Mouse (Mus musculus) forebrain, postnatal 0 days (tissue): ENCODE measurements around the gene Galnt7. TPM values are rescaled to one million over a fixed set of nuclear protein-coding genes. Genes with fewer than 3 reads are reported as not detected.

Source experiments
- ATAC-seq: fragments of 200-750 bp; cut with Nextera tagmentation; 2 replicates; pipeline ENCODE4 v1.8.0; 2017; ENCODE audit warnings: mild to moderate bottlenecking, moderate library complexity
- DNase-seq: peaks from one replicate; pipeline ENCODE4 v3.0.0-alpha.2; 2015
- H3K27ac ChIP-seq: fragments of 300-500 bp; sonication (generic); 2 replicates; pipeline ENCODE4 v1.5.1; 2014; ENCODE audit warnings: low read depth, mild to moderate bottlenecking, antibody characterized with exemption, low read length, moderate library complexity, mixed read lengths
- H3K27me3 ChIP-seq: fragments of 300-500 bp; sonication (generic); 2 replicates; pipeline ENCODE4 v1.6.1; 2014; ENCODE audit warnings: mild to moderate bottlenecking, low read length, mixed read lengths; ENCODE audit not compliant: insufficient read depth
- H3K36me3 ChIP-seq: fragments of 300-500 bp; sonication (generic); 2 replicates; pipeline ENCODE4 v1.6.1; 2014; ENCODE audit warnings: mild to moderate bottlenecking, moderate library complexity; ENCODE audit not compliant: insufficient read depth
- H3K4me1 ChIP-seq: fragments of 300-500 bp; sonication (generic); 2 replicates; pipeline ENCODE4 v1.6.1; 2014; ENCODE audit warnings: antibody characterized with exemption; ENCODE audit not compliant: insufficient read depth
- H3K4me2 ChIP-seq: fragments of 300-500 bp; sonication (generic); 2 replicates; pipeline ENCODE4 v1.6.1; 2014; ENCODE audit warnings: low read depth, mild to moderate bottlenecking, moderate library complexity
- H3K4me3 ChIP-seq: fragments of 300-500 bp; sonication (generic); 2 replicates; pipeline ENCODE4 v1.5.1; 2014; ENCODE audit warnings: low read depth, low read length, mixed read lengths
- H3K9ac ChIP-seq: fragments of 300-500 bp; sonication (generic); 2 replicates; pipeline ENCODE4 v1.6.1; 2014; ENCODE audit warnings: mild to moderate bottlenecking
- H3K9me3 ChIP-seq: fragments of 300-500 bp; sonication (generic); 2 replicates; pipeline ENCODE4 v1.6.1; 2016; ENCODE audit warnings: low read length
- CTCF ChIP-seq: sonication (generic); IDR thresholded peaks from 2 replicates; pipeline ENCODE4 v1.5.1; 2016; ENCODE audit warnings: antibody characterized with exemption, control low read depth, low read depth
- WGBS: fragments of 180-500 bp; shearing (Covaris S2); extraction: QIAGEN DNeasy Blood & Tissue Kit; methylation state at CpG from one replicate; pipeline ENCODE4 v1.1.7; 2014; 5-methylcytosine and 5-hydroxymethylcytosine counted together
- polyA plus RNA-seq: library from polyadenylated mRNA; unstranded; fragments of >200 nt; fragmentation: Nextera tagmentation; extraction: Ambion mirVana; gene quantifications from 2 replicates; pipeline ENCODE4 v1.2.1, GENCODE M21; 2015
- total RNA-seq: library from RNA; depleted of rRNA; stranded (reverse); fragments of >200 nt; gene quantifications from 2 replicates; pipeline ENCODE4 v1.2.3, GENCODE M21; 2014

Gene Galnt7
- total and polyA plus RNA-seq, 2 experiments from 2014 or later: 5.3 to 8.0 TPM

DNA sequence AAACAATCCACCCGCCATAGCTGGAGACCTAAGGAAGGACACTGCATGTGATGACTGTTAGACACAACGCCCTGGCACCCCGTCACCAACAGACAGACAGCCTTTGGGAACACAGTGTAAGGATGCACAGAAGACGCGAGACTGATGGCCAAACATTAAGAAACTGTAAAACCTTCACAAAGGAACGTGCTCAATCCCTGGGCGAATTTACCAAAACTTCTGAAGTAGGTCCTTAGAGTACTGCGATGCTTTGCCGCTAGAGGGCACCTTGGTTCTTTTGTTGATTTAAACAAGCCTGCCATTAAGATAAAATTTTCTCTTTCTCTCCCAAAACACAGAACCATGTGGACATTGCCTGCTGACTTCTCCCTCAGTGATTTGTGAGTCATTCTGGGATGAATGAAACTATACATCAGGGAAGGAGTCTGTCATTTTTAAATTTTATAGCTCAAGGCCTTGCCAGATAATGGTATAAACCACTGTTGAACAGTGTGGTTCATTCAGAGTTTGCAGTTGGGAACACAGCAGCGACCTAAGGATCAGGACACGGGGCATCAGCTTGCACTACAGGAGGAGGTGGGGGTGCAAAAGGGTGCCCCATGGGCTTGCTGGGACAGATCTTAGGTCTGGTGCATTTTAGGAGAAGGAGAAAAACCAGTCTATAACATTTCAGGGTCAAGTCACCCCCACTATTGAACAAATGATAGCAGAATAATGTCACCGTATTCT lies 112.6 kb downstream of the Galnt7 start:
- TF ChIP-seq CTCF: peak; percentile 88
- Histone ChIP-seq H3K4me2 (no peak overlapping the region), H3K27me3 (no peaks in the 10 kb centered on the region), H3K4me1 (no peaks in the 10 kb centered on the region), H3K27ac (no peak overlapping the region), H3K4me3 (no peak overlapping the region), H3K36me3 (0 out of 2 replicates have a peak, but pooled peaks cover 9% of the 10 kb centered on the region), H3K9me3 (no peaks in the 10 kb centered on the region), H3K9ac (no peak overlapping the region)
- DNase-seq (peak; percentile 89), ATAC-seq (peak; percentile 82)
- 44% methylated on average over 12 of the region's 12 CpGs for WGBS

DNA sequence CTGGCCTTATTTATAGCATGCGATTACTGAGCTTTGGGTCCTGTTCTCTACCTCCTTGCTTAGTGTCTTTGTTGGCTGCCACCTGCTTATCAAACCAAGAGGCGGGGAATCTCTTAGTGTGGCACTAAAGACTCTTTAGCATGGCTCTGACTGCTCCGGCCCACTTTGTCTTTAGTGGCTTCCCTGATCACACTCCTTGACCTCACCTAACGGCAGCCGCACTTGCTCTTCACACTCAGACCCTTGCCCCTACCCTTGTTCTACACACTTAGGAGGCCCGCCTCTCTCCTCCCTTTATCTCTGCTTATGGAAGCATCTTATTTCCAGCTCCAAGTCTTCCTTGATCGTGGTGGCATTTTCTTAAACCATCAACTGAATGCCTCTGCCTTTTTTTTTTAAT lies 114.2 kb downstream of the Galnt7 start:
- H3K9me3 ChIP-seq: no peaks in the 10 kb centered on the region
- 88% methylated on average over 7 of the region's 7 CpGs for WGBS
- H3K9ac ChIP-seq: no peak overlapping the region
- no peak overlapping the region for H3K4me3 ChIP-seq
- DNase-seq (no peak), ATAC-seq (no peak)
- H3K27me3 ChIP-seq: no peaks in the 10 kb centered on the region
- H3K27ac ChIP-seq: no peak overlapping the region
- peaks cover 17% of the 10 kb centered on the region; the same call in 1 of the 2 replicates for H3K36me3 ChIP-seq
- H3K4me2 ChIP-seq: no peak overlapping the region
- H3K4me1 ChIP-seq: no peaks in the 10 kb centered on the region
- no peak for TF ChIP-seq CTCF

DNA sequence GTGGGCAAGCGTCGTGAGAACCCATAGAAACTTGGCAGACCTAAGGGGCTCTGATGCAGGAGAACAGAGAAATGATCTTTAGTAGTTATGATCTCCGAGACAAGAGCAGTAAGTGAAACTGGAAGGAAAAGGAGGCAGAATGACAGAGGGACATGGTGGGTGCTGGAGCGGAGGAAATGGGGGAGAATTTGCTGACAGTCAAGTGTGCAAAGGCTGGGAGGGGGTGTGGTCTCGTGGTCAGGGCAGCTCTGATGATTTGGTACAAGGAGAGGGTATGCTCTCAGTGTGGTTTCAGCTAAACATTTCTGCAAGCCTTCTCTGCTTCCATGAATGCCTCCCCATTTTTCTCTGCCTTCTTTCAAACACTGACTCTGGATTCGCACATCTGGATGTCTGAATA lies 116.7 kb downstream of the Galnt7 start:
- ATAC-seq (no peak), DNase-seq (no peak)
- Histone ChIP-seq H3K4me1 (no peaks in the 10 kb centered on the region), H3K27ac (no peak overlapping the region), H3K4me3 (no peak overlapping the region), H3K36me3 (peaks cover 17% of the 10 kb centered on the region; the same call in 1 of the 2 replicates), H3K27me3 (no peaks in the 10 kb centered on the region), H3K9ac (no peak overlapping the region), H3K9me3 (no peaks in the 10 kb centered on the region), H3K4me2 (no peak overlapping the region)
- no peak for TF ChIP-seq CTCF
- 92% methylated on average over 6 of the region's 6 CpGs for WGBS

DNA sequence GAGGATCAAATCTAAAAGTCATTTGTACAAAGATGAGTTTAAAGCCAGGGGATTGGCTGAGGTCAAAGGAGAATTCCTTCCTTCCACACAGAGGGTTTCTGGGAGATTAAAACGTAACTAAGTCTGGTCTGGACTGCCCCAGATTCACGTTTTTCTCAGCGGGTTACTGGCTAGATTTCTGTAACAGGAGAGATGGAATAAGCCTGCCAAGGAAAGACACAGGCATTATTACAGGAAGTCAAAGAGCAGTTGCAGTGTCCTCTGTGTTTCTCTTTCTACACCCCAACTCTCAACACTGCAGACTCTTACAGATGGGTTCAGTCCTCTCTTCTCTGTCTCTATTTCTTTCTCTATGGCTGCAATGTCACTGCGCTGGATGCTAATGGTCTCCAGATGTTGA lies 118.3 kb downstream of the Galnt7 start:
- ATAC-seq: no peak
- peaks cover 17% of the 10 kb centered on the region; the same call in 1 of the 2 replicates for H3K36me3 ChIP-seq
- WGBS: 83% methylated on average over 4 of the region's 4 CpGs
- no peak overlapping the region for H3K4me3 ChIP-seq
- no peaks in the 10 kb centered on the region for H3K27me3 ChIP-seq
- H3K9me3 ChIP-seq: no peaks in the 10 kb centered on the region
- no peak for DNase-seq
- H3K4me2 ChIP-seq: no peak overlapping the region
- no peak overlapping the region for H3K9ac ChIP-seq
- H3K27ac ChIP-seq: no peak overlapping the region
- H3K4me1 ChIP-seq: no peaks in the 10 kb centered on the region
- TF ChIP-seq CTCF: no peak

DNA sequence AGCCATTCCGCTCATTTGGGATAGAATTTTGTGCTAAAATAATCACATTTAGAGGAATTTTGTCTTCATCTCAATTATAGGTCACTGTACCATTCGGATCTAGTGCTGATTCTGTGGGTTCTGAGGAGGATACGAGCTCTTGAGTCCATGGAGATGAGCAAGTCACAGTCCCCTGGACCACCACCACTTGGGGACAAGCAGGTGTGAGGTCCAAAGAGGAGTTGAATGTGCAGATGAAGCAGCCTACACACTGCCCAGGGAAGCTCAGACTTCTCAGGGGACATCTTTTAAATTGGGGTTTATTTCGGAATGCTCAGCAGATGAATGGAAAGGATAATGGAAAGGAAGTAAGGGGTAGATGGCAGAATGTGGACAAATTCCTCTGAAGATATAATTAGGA lies 119.7 kb downstream of the Galnt7 start:
- no peak overlapping the region for H3K4me3 ChIP-seq
- WGBS: 95% methylated on average over 4 of the region's 4 CpGs
- H3K36me3 ChIP-seq: peaks cover 17% of the 10 kb centered on the region; the same call in 1 of the 2 replicates
- DNase-seq (no peak), ATAC-seq (no peak)
- H3K9me3 ChIP-seq: no peaks in the 10 kb centered on the region
- no peak overlapping the region for H3K4me2 ChIP-seq
- no peaks in the 10 kb centered on the region for H3K27me3 ChIP-seq
- no peak for TF ChIP-seq CTCF
- H3K4me1 ChIP-seq: no peaks in the 10 kb centered on the region
- no peak overlapping the region for H3K9ac ChIP-seq
- no peak overlapping the region for H3K27ac ChIP-seq

DNA sequence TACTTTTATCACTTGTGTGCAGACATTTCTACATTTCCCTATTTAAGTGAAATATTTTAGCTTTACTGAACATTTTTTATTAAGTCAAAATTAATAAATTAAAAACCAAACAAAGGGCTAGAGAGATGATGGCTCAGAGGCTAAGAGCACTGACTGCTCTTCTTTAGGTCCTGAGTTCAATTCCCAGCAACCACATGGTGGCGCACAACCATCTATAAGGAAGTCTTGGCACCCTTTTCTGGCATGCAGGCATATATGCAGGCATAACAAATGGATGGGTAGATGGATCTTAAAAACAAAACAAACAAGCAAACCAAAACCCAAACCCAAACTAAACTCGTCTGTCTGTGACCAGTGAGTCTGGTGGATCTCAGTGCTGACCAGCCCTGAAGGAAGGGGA lies 120.6 kb downstream of the Galnt7 start:
- Histone ChIP-seq H3K27ac (no peak overlapping the region), H3K27me3 (no peaks in the 10 kb centered on the region), H3K4me3 (no peak overlapping the region), H3K4me2 (no peak overlapping the region), H3K9me3 (no peaks in the 10 kb centered on the region), H3K9ac (no peak overlapping the region), H3K36me3 (peaks cover 17% of the 10 kb centered on the region; the same call in 1 of the 2 replicates), H3K4me1 (no peaks in the 10 kb centered on the region)
- 55% methylated on average over 2 of the region's 2 CpGs for WGBS
- ATAC-seq: no peak
- peak; percentile 65 for TF ChIP-seq CTCF
- DNase-seq: peak; percentile 58

DNA sequence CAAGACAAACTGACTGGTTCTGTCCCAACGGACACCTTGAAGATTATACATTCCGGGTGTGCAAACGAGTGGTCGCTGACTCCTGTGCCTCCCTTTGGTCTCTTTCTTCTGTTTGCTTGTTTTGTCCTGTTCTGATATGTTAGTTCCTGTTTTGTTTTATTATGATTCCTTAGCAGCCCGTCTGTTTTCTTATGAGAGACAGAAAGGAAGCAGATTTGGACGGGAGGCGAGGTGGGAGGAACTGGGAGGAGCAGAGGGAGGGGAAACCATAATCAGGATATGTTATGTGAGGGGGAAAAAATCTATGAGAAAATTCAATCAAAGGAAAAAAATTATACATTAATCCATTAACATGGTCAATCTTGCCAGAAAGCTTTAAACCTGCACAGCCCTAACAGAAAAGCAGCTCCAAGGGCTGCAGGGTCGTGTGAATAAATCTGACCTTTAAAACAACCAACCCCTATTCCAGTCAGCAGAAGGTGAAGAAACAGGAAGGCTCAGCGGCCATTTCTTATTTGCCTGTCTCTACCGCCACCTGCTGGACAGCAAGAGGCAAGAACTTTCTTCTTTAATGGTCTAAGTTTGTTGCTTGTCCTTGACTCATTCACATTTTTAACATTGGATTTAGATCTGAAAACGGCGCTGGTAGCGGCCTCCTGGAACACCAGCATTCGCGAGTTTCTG lies 122.0 kb downstream of the Galnt7 start:
- TF ChIP-seq CTCF: peak; percentile 90
- ATAC-seq: peak; percentile 76
- Histone ChIP-seq H3K27ac (no peak overlapping the region), H3K4me2 (peak overlapping the region; percentile 26), H3K36me3 (peaks cover 12% of the 10 kb centered on the region; the same call in 1 of the 2 replicates), H3K27me3 (no peaks in the 10 kb centered on the region), H3K4me1 (no peaks in the 10 kb centered on the region), H3K9ac (no peak overlapping the region), H3K9me3 (no peaks in the 10 kb centered on the region), H3K4me3 (no peak overlapping the region)
- 27% methylated on average over 15 of the region's 15 CpGs for WGBS
- DNase-seq: peak; percentile 87
